Mouse (Mus musculus) liver, adult 2 months (tissue): ENCODE measurements around the gene Zmynd12. TPM values are rescaled to one million over a fixed set of nuclear protein-coding genes. Genes with fewer than 3 reads are reported as not detected.

Experiments used
- DNase-seq: peaks from one replicate; pipeline ENCODE4 v3.0.0-alpha.2; 2011; ENCODE audit warnings: low read depth, low spot score; ENCODE audit errors: extremely low read depth
- H3K27ac ChIP-seq: fragments of 200-500 bp; replicated peaks from 2 replicates; pipeline ENCODE4 v1.5.1; 2012; ENCODE audit warnings: low read depth, mild to moderate bottlenecking, control low read depth, inconsistent platforms, low read length; ENCODE audit not compliant: insufficient read depth
- H3K27me3 ChIP-seq: fragments of 200-500 bp; 2 replicates; pipeline ENCODE4 v1.6.1; 2012; ENCODE audit warnings: mild to moderate bottlenecking, moderate library complexity, low read length, inconsistent platforms; ENCODE audit not compliant: control insufficient read depth, insufficient read depth
- H3K36me3 ChIP-seq: fragments of 200-500 bp; 2 replicates; pipeline ENCODE4 v1.6.1; 2012; ENCODE audit warnings: low read length, inconsistent platforms; ENCODE audit not compliant: control insufficient read depth, insufficient read depth
- H3K4me1 ChIP-seq: fragments of 200-500 bp; 2 replicates; pipeline ENCODE4 v1.6.1; 2011; ENCODE audit warnings: low read length; ENCODE audit not compliant: control insufficient read depth, insufficient read depth
- H3K4me3 ChIP-seq: fragments of 200-500 bp; 2 replicates; pipeline ENCODE4 v1.5.1; 2011; ENCODE audit warnings: low read depth, mild to moderate bottlenecking, control low read depth, low read length, moderate library complexity; ENCODE audit not compliant: insufficient read depth
- H3K79me2 ChIP-seq: fragments of 200-500 bp; 2 replicates; pipeline ENCODE4 v1.6.1; 2012; ENCODE audit warnings: inconsistent platforms, mild to moderate bottlenecking, low read length, moderate library complexity; ENCODE audit not compliant: control insufficient read depth, insufficient read depth
- H3K9ac ChIP-seq: fragments of 200-500 bp; 2 replicates; pipeline ENCODE4 v1.6.1; 2012; ENCODE audit warnings: low read depth, mild to moderate bottlenecking, control low read depth, inconsistent platforms, low read length
- CTCF ChIP-seq: fragments of 200-500 bp; IDR thresholded peaks from 2 replicates; pipeline ENCODE4 v1.5.1; 2011; ENCODE audit warnings: low read depth, low read length, control low read depth
- POLR2A ChIP-seq: fragments of 200-500 bp; IDR thresholded peaks from 2 replicates; pipeline ENCODE4 v1.6.1; 2011; ENCODE audit warnings: low read length, control low read depth; ENCODE audit not compliant: insufficient read depth; ENCODE audit errors: extremely low read depth
- WGBS: fragments of 180-500 bp; shearing (Covaris S2); methylation state at CpG from one replicate; pipeline ENCODE4 v1.1.7; 2018; 5-methylcytosine and 5-hydroxymethylcytosine counted together
- polyA plus RNA-seq: library from polyadenylated mRNA; depleted of rRNA; stranded (reverse); fragments of >200 nt; gene quantifications from 2 replicates; pipeline ENCODE4 v1.2.3, GENCODE M21; 2012; rRNA removed
- total RNA-seq: library from RNA; depleted of rRNA; stranded (reverse); fragments of >200 nt; gene quantifications from 2 replicates; pipeline ENCODE4 v1.2.3, GENCODE M21; 2014; rRNA removed

The Zmynd12 gene
- total RNA-seq (0.20 and 0.28 TPM in 2 replicates), polyA plus RNA-seq (0.10 and 0.15 TPM in 2 replicates)

GRCm38 (mm10) chr4:119422294-119422964 lies at the start of gene Zmynd12, which contains the start of gene Ppcs:
TSS of gene Zmynd12 (plus strand) at chr4:119422814.
TSS of gene Ppcs (minus strand) at chr4:119422420.
- Histone ChIP-seq H3K27ac (peak within 1 kb of the TSS; percentile 93), H3K36me3 (peaks cover 7% of the 10 kb centered on the region; the same call in 1 of the 2 replicates), H3K9ac (peak within 1 kb of the TSS; percentile 95), H3K4me1 (peaks cover 10% of the 10 kb centered on the region), H3K27me3 (no peaks in the 10 kb centered on the region), H3K79me2 (no peaks in the 10 kb centered on the region), H3K4me3 (peak within 1 kb of the TSS; percentile 94)
- peak; percentile 74 for TF ChIP-seq POLR2A
- TF ChIP-seq CTCF: no peak
- WGBS: under 1% methylated on average over 52 of the region's 52 CpGs
- DNase-seq: peak; percentile 93

DNA sequence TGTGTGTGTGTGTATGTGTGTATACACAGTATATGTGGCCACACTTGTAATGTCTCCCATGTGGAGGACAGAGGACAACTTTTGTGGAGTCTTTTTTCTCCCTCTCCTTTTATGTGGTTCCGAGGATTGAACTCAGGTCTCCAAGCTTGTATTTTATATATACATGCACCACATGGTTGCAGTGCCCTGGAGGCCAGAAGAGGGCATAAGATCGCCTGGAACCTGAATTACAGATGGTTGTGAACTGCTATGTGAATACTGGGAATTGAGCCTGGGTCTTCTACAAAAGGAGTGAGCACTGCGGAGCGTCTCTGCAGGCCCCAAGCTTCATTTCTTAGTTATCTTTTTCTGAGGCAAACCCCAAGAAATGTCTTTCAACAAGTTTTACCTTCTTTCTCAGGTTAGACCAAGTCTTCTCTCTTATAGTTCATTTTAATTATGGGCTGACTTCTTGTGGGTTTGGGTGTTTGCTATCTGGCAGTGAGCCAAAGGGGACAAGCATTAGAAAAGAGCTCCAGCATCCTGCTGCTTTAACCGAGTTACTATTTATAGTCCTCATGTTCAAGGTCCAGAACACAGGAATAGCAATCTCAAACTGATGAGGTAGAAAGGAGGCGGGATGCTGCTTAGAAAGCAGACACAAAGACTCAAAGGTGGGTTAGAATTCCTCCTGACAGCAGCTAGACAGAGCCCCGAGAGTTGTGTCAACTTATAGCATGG lies 41.0 kb upstream of the Zmynd12 start:
- Histone ChIP-seq H3K27me3 (no peaks in the 10 kb centered on the region), H3K4me3 (no peak overlapping the region), H3K36me3 (no peaks in the 10 kb centered on the region), H3K27ac (no peak overlapping the region), H3K79me2 (no peaks in the 10 kb centered on the region), H3K9ac (no peak overlapping the region), H3K4me1 (no peaks in the 10 kb centered on the region)
- no peak for DNase-seq
- 75% methylated on average over 7 of the region's 7 CpGs for WGBS
- TF ChIP-seq POLR2A (no peak), CTCF (no peak)

DNA sequence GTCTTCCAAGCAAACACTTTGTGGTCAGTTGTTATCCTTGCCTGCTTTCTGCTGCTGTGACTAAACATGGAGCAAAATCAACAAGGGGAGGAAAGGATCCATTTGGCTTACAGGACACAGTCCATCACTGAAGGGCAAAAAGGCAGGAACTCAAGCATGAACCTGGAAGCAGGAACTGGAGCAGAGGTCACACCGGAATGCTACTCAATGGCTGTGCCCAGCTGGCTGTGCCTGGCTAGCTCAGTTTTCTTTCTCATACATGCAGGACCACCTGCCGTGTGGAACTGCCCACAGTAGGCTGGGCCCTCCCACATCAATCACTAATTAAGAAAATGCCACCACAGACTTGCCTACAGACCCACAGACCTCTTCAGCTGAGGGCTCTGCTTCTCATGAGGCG lies 33.4 kb upstream of the Zmynd12 start:
- TF ChIP-seq CTCF (no peak), POLR2A (no peak)

GRCm38 (mm10) chr4:119390369-119390768 lies 32.2 kb upstream of the Zmynd12 start:
- 94% methylated on average over 1 of the region's 1 CpGs for WGBS

More for the DNA sequence above, 33.4 kb upstream of the Zmynd12 start:
- H3K36me3 ChIP-seq: no peaks in the 10 kb centered on the region
- H3K4me1 ChIP-seq: no peaks in the 10 kb centered on the region
- peak; percentile 74 for DNase-seq
- 53% methylated on average over 3 of the region's 3 CpGs for WGBS
- no peak overlapping the region for H3K4me3 ChIP-seq
- no peak overlapping the region for H3K27ac ChIP-seq
- no peaks in the 10 kb centered on the region for H3K79me2 ChIP-seq
- H3K9ac ChIP-seq: no peak overlapping the region
- H3K27me3 ChIP-seq: no peaks in the 10 kb centered on the region

DNA sequence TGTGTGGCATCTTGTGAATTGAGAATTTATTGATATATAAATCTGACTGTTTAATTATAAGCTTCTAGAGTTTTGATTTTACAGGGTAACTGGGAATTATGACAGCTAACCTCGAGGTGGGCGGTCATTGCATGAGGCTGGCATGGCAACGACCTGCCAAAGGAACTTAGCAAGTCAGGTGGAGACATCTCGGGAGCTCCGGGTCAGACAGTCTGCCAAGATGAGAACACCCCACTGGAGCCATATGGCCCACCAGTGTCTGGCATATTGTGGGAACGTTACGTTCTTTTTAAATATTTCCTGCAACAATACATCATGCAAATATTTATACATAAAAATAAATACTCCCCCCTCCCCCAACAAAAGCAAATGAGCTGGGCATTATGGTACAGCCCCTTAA lies 23.9 kb upstream of the Zmynd12 start:
- Histone ChIP-seq H3K4me3 (no peak overlapping the region), H3K27ac (no peak overlapping the region), H3K4me1 (no peaks in the 10 kb centered on the region), H3K36me3 (no peaks in the 10 kb centered on the region), H3K79me2 (no peaks in the 10 kb centered on the region), H3K9ac (no peak overlapping the region), H3K27me3 (no peaks in the 10 kb centered on the region)
- TF ChIP-seq CTCF (no peak), POLR2A (no peak)
- DNase-seq: no peak
- WGBS: 88% methylated on average over 7 of the region's 7 CpGs

More at GRCm38 (mm10) chr4:119390369-119390768, 32.2 kb upstream of the Zmynd12 start:
- Histone ChIP-seq H3K9ac (no peak overlapping the region), H3K4me3 (no peak overlapping the region), H3K79me2 (no peaks in the 10 kb centered on the region), H3K27ac (no peak overlapping the region), H3K27me3 (no peaks in the 10 kb centered on the region), H3K36me3 (no peaks in the 10 kb centered on the region), H3K4me1 (no peaks in the 10 kb centered on the region)
- peak; percentile 14 for DNase-seq
- TF ChIP-seq CTCF: peak; percentile 74
- no peak for TF ChIP-seq POLR2A

GRCm38 (mm10) chr4:119400896-119401295 lies 21.7 kb upstream of the Zmynd12 start:
- H3K79me2 ChIP-seq: no peaks in the 10 kb centered on the region
- 62% methylated on average over 7 of the region's 7 CpGs for WGBS
- no peaks in the 10 kb centered on the region for H3K36me3 ChIP-seq

More at GRCm38 (mm10) chr4:119400896-119401295, 21.7 kb upstream of the Zmynd12 start:
- Histone ChIP-seq H3K27me3 (no peaks in the 10 kb centered on the region), H3K27ac (no peak overlapping the region), H3K4me3 (no peak overlapping the region), H3K9ac (no peak overlapping the region), H3K4me1 (no peaks in the 10 kb centered on the region)
- no peak for TF ChIP-seq CTCF
- TF ChIP-seq POLR2A: no peak
- no peak for DNase-seq
